Mouse (Mus musculus) T-cell, adult 2 months (primary cell): ENCODE results near the gene Pramel6.
"Not testable (repeated sequence)": the region's sequence is repeated elsewhere in the genome, so short reads cannot be mapped to it uniquely, and the experiment has no call there.

ENCODE experiments used
- DNase-seq: peaks from one replicate; pipeline ENCODE4 v3.0.0; 2022; ENCODE audit warnings: low spot score

The Pramel6 gene

DNA sequence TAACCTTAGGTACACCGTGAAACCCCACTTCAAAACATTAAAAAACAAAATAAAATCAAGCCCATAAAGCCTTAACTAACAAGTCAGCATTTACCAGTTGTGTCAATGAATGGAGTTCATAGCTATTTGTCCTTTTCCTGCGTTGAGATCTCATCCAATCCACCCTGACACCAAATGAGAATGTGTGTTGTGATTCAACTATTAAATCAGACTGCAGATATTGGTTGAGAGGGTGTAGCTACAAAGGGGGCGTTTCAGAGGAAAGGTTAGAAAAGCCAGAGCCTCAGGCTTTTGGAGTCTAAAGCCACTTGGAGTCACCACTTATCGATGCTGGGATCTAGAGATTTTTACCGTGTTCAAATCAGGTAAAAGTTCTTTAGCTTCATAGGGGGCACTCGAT lies at the start of gene Pramel6:
Gene Pramel6, plus strand, starts transcription at position 301 of the 400 bp plus-strand sequence.
- DNase-seq = no peak

DNA sequence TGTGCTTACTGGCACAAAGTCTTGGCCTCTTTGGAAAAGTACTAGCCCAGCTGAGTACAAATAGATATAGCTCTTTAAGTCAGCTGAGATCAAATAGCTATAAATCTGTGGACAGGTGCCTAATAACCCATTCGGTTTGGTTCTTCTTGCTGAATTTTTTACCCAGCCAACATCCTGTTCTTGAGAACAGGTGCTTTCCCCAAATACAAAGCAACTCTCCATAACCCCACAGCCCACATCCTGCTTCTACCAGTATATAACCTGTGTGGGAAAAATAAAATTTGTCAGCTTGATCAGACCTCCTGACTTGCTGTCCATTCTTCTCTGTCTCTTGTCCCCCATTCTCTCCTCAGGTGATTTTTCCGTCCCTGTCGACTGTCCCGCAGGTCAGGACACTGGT lies 44.6 kb upstream of the Pramel6 start:
- no peak for DNase-seq

DNA sequence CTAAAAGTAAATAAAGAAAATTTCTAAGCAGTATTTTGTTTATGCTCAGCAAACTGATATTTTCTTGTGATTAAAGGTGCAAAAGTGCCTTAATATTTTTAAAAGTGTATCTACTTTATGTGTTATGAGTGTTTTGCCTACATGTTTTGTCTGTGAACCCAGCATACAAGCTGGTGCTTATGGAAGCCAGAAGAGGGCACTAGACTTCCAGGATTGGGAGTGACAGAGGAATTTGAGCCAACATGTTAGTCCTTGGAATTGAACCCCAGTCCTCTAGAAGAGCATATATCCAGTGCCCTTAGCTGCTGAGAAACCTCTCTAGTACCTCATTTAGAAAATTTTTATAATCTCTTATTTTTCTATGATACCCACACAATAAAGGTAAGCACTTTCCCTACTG lies 26.2 kb upstream of the Pramel6 start:
- DNase-seq = no peak

DNA sequence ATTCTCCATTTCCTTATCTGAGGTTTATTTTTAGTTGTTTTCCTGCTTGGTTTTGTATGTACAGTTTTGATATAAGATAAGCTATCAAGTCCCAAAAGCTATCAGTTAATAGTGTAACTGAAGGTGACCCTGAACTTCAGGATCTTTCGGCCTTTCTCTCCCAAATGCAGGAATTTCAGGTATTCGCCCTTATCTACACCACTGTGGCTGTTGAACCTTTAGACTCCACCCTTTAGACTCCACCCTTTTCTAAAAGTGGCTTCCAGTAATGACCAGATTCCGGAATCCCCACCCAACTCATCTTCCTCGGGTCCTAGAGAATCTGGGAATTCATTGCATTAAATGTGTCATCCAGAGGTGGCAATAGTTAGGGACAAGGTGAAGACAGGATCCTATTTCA lies 25.2 kb upstream of the Pramel6 start:
- no peak for DNase-seq

DNA sequence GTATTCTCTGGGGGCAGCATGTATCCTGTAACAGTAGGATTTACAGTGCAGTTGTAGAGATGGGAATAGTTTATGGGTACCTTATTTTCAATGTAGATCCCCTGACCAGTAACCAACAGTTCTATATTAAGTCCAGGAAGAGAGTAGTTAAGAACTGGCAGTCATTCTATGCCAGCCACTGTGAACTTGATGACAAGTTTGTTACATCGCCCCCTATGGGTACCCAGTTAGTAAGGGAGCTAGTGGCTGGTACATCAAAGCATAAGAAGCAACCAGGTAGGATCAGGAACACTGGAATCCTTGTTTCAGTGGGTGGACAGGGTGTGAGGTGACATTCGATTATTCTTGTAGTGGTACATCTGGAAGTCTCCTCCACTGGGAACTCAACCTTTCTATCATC lies 24.1 kb upstream of the Pramel6 start:
- DNase-seq = no peak

DNA sequence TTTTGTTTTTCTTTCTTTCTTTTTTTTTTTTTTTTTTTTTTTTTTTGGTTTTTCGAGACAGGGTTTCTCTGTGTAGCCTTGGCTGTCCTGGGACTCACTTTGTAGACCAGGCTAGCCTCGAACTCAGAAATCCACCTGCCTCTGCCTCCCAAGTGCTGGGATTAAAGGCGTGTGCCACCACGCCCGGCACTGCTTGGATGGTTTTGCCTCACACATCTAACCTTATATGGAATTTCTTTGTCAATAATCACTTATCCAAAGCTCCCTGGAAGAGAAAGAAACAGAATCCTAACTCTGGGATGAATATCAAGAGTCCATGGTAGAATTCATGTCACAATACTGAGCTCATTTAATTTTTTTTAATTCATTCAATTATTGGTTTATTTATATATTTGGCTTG lies 9.4 kb upstream of the Pramel6 start, which contains the start of gene Pramel7:
Gene Pramel7, minus strand, starts transcription at position 101 of the 400 bp plus-strand sequence.
- DNase-seq = not testable (repeated sequence)

DNA sequence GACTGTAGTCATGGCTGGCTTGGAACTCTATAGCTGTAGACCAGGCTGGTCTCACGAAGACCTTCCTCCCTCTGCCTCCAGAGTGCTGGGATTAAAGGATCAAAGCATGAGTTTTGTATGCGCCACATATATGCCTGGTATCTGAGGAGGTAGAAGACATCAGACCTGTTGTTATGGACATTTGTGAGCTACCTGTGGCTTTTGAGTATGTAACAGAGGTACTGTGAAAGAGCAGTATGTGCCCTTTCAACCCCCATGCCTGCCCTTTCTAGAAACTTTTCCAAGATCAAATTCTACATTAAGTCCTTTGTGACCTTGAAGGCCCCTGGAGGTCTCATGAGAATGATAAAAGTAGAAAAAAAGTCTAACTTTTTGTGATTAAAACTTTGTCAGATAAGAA lies 8.7 kb downstream of the Pramel6 start:
- DNase-seq = no peak

DNA sequence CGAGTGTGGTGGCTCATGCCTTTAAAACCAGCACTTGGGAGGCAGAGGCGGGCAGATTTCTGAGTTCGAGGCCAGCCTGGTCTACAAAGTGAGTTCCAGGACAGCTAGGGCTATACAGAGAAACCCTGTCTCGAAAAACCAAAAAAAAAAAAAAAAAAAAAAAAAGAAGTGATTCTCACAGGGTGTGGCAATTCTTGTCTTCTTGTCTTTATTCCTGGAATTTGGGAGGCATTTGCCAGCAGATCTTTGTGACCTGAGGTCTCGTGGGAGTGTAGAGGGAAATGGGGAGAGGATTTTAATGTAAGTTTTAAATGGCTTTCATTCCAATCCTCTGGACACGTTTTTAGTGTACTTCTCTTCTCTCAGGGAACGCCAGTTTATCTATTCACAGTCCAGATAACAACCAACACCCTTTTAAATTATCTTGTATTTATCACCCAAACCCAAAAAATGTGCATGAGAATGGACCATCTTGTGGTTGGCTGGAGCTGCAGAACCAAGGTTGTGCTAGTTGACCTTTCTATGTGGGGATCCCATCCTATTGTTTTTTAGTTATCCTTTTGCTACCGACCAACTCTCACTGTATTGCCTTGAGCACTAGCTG lies 9.2 kb downstream of the Pramel6 start:
- DNase-seq = no peak

DNA sequence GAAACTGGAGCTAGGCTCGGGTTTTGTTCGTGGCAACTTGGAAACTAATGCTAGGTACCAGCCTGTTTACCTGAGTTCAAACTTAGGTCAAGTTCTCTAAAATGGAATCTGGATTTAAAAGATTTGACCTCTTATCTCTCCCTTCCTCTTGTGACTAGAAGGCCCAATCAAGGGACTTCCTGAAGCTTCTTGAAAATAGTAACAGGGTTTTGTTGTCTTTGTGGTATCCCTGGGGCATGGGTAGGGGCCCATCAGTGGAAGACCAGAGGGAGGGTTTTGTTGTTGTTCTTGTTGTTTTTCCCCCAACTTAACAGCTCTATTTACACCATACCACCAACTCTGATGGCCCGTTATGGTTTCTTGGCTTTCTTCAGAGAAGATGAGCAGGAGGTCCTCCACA lies 10.2 kb downstream of the Pramel6 start:
- no peak for DNase-seq

DNA sequence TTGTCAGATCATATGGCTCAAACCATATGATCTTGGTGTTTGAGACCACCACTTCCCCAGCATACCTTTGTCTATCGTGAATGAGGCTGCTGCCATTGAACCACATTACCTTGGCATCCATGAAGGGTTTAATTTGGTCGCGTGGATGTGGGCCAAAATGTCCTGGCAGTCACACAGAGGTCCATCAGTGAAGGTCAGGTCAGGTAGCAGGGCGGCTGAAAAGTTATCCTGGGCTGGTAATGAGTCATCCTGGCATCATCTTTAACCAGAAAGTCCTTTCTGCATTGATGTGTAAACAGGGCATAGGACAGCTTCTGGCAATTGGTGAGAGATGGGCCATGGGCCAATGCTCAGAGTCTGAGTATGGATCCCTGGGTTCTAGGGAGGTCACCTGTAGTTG lies 14.3 kb downstream of the Pramel6 start:
- DNase-seq = no peak

DNA sequence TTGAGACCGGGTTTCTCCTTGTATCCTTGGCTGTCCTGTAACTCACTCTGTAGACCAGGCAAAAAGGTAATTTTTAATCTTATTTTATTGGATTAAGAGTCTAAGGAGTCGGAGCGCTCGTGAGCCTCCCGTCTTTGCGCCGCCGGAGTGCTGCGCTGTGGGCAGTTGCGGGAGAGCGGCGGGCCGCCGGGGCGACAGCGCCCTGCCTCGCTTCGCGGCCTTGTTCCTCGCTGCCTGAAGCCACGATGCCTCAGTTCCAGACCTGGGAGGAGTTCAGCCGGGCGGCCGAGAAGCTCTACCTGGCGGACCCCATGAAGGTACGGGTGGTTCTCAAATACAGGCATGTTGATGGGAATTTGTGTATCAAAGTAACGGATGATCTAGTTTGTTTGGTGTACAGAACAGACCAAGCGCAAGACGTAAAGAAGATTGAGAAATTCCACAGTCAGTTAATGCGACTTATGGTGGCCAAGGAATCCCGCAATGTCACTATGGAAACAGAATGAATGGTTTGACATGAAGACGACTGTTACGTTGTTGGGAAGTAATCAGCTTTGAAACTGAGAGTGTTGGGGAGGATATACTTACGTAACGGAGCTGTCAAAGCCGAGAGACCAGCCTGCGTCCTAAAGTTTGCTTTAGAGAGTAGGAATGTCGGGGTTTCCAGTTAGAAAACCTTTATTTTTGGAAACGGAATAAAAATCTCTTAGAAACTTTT lies 19.7 kb downstream of the Pramel6 start:
- DNase-seq = not testable (repeated sequence)

DNA sequence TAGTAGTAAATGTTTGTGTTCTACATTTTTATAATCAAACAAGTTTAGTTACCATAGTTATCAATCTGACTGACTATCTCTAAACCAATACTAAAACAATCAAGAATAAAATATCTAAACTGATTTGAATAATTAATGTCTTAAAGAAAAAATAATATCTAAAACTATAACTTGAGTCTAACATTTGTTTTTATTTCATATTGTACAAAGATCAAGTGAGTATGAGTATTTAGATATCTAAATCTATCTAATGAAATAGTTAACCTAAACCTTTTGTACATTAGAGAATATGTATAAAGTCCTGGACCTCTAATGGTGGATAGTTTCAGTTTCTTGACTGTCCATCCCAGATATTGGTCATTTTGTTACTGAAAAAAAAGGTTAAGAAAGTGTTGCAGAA lies 25.1 kb downstream of the Pramel6 start, which contains the start of gene Olfr153:
Gene Olfr153, plus strand, starts transcription at position 301 of the 400 bp plus-strand sequence.
- DNase-seq = no peak

DNA sequence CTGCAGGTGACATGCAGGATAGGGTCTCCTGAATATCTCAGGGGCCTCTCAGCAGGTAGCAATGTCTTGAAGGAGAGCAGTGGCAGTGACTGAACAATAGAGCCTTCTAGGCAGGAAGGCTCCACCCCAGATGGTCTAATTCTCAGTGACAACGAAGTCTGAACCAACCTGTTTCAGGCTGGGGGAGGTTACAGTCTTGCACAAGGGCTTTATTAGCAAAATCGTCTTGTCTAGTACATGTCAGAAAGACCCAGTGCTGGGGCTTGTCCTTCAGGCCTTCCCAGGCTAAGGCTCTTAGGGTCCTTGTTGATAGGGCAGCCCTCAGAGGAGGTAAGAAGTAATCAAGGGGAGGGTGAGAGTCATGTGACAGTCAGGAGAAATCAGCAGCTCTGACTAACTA lies 28.5 kb downstream of the Pramel6 start:
- no peak for DNase-seq

DNA sequence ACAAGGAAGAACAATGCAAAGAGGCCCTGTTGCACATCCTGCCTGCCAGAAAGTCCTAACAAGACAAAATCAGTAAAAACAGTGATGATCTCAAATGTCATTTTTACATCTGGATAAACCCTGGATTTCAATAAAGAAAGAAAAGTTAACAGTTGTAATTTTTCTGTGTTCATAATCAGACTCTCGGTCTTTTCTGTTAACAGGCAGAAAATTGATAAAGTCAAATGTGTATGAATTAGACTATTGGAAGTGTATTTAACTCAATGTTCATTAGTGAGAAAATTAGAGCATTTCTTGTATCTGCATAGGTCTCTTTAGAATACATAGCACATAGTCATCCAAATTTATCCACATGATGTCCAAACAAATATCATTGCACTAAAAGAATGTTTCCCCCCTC lies 39.1 kb downstream of the Pramel6 start, which contains the start of gene Olfr1128:
Gene Olfr1128, minus strand, starts transcription at position 101 of the 400 bp plus-strand sequence.
- DNase-seq = no peak
